Mouse (Mus musculus) testis, adult 2 months (tissue): ENCODE measurements around the gene Rap1gap. TPM values are rescaled to one million over a fixed set of nuclear protein-coding genes. Genes with fewer than 3 reads are reported as not detected.
A peak's percentile ranks its signal among the peaks of the same experiment; 100 is the strongest.

ENCODE experiments used
- H3K27ac ChIP-seq: fragments of 200-500 bp; 2 replicates; pipeline ENCODE4 v1.5.1; 2012; ENCODE audit warnings: low read depth, low read length; ENCODE audit not compliant: control insufficient read depth, insufficient read depth
- H3K27me3 ChIP-seq: fragments of 200-500 bp; 2 replicates; pipeline ENCODE4 v1.6.1; 2012; ENCODE audit warnings: mild to moderate bottlenecking, low read length, moderate library complexity; ENCODE audit not compliant: control insufficient read depth, insufficient read depth
- H3K36me3 ChIP-seq: fragments of 200-500 bp; 2 replicates; pipeline ENCODE4 v1.6.1; 2012; ENCODE audit warnings: mild to moderate bottlenecking, low read length; ENCODE audit not compliant: control insufficient read depth, insufficient read depth
- H3K4me1 ChIP-seq: fragments of 200-500 bp; 2 replicates; pipeline ENCODE4 v1.6.1; 2012; ENCODE audit warnings: low read length; ENCODE audit not compliant: control insufficient read depth, insufficient read depth
- H3K4me3 ChIP-seq: fragments of 200-500 bp; 2 replicates; pipeline ENCODE4 v1.5.1; 2012; ENCODE audit warnings: low read depth, mild to moderate bottlenecking, low read length, moderate library complexity, mixed read lengths; ENCODE audit not compliant: control insufficient read depth
- CTCF ChIP-seq: fragments of 200-500 bp; IDR thresholded peaks from 2 replicates; pipeline ENCODE4 v1.5.1; 2012; ENCODE audit warnings: low read depth, mild to moderate bottlenecking, inconsistent platforms, low read length, moderate library complexity; ENCODE audit not compliant: control insufficient read depth, insufficient read depth, insufficient replicate concordance
- POLR2A ChIP-seq: fragments of 200-500 bp; IDR thresholded peaks from 2 replicates; pipeline ENCODE4 v1.6.1; 2012; ENCODE audit warnings: low read depth, mild to moderate bottlenecking, inconsistent platforms, low read length, moderate library complexity; ENCODE audit not compliant: control insufficient read depth
- polyA plus RNA-seq: library from polyadenylated mRNA; depleted of rRNA; stranded (reverse); fragments of >200 nt; gene quantifications from 2 replicates; pipeline ENCODE4 v1.2.3, GENCODE M21; 2012

Rap1gap gene
- polyA plus RNA-seq, 1 experiment = 20.8 TPM

- H3K36me3 ChIP-seq = no peaks in the 10 kb centered on the region
- no peak overlapping the region for H3K4me3 ChIP-seq
- TF ChIP-seq CTCF (no peak), POLR2A (no peak)
- no peaks in the 10 kb centered on the region for H3K4me1 ChIP-seq
- H3K27ac ChIP-seq = no peak overlapping the region
- H3K27me3 ChIP-seq = no peaks in the 10 kb centered on the region
These were observed 7.4 kb downstream of the Rap1gap start for GRCm38 (mm10) chr4:137671711-137672500.

- TF ChIP-seq CTCF (no peak), POLR2A (no peak)
- no peaks in the 10 kb centered on the region for H3K27me3 ChIP-seq
- no peaks in the 10 kb centered on the region for H3K4me1 ChIP-seq
- no peaks in the 10 kb centered on the region for H3K36me3 ChIP-seq
- H3K4me3 ChIP-seq = no peak overlapping the region
- no peak overlapping the region for H3K27ac ChIP-seq
These were observed 11.0 kb downstream of the Rap1gap start for GRCm38 (mm10) chr4:137675566-137675965.

GRCm38 (mm10) chr4:137676057-137676456 is 11.5 kb downstream of the Rap1gap start:
- H3K4me3 ChIP-seq = no peak overlapping the region
- no peak for TF ChIP-seq POLR2A
- TF ChIP-seq CTCF = peak; percentile 88; the same call in 1 of the 2 replicates
- H3K4me1 ChIP-seq = peaks cover 2% of the 10 kb centered on the region
- H3K27me3 ChIP-seq = no peaks in the 10 kb centered on the region
- H3K36me3 ChIP-seq = no peaks in the 10 kb centered on the region
- no peak overlapping the region for H3K27ac ChIP-seq

DNA sequence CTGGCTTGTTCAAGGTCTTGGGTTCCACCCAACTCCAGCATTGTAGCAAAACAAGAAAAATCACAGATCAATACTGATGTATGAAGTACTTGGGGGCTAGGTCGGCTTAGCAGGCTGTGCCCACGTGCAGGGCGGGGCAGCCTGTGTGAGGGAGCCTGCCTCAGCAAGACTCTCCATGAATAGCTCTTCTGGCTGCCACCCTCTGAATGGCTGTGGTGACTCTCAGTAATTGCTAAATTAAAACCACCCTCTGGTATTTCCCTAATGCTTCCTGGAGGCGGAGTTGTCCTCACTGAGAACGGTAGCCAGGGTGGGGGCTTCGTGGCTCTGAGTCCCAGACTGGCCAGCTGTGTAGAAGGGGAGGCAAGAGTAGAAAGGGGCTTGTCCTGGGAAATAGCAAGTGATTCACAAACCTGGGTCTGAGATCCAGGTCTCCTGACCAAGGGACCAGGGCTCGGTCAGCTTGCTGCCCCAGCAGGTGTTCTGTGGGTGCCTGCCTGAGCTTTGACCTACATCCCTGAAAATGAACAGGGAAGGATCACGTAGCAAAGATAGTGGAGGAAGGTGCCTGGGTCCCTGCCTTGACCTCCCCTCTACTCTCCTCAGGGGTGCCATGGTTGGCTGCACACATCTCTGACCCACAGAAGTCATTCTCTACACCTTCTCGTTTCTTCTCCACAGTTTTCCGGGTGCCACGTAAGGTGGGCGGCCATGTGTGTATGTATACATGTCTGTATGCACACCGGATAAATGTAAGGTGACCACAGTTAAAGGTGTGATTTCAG is 12.4 kb downstream of the Rap1gap start:
- Histone ChIP-seq H3K27me3 (no peaks in the 10 kb centered on the region), H3K4me3 (no peak overlapping the region), H3K4me1 (peaks cover 9% of the 10 kb centered on the region), H3K36me3 (no peaks in the 10 kb centered on the region), H3K27ac (no peak overlapping the region)
- no peak for TF ChIP-seq CTCF
- TF ChIP-seq POLR2A = no peak

- Histone ChIP-seq H3K27ac (no peak overlapping the region), H3K36me3 (no peaks in the 10 kb centered on the region), H3K4me3 (no peak overlapping the region), H3K4me1 (peaks cover 14% of the 10 kb centered on the region), H3K27me3 (no peaks in the 10 kb centered on the region)
- TF ChIP-seq POLR2A = no peak
- TF ChIP-seq CTCF = no peak
These were observed 13.4 kb downstream of the Rap1gap start for GRCm38 (mm10) chr4:137677906-137678305.

- Histone ChIP-seq H3K4me3 (no peak overlapping the region), H3K4me1 (peaks cover 14% of the 10 kb centered on the region), H3K36me3 (no peaks in the 10 kb centered on the region), H3K27ac (no peak overlapping the region), H3K27me3 (no peaks in the 10 kb centered on the region)
- no peak for TF ChIP-seq POLR2A
- TF ChIP-seq CTCF = no peak
These were observed 14.0 kb downstream of the Rap1gap start for GRCm38 (mm10) chr4:137678568-137678967.

DNA sequence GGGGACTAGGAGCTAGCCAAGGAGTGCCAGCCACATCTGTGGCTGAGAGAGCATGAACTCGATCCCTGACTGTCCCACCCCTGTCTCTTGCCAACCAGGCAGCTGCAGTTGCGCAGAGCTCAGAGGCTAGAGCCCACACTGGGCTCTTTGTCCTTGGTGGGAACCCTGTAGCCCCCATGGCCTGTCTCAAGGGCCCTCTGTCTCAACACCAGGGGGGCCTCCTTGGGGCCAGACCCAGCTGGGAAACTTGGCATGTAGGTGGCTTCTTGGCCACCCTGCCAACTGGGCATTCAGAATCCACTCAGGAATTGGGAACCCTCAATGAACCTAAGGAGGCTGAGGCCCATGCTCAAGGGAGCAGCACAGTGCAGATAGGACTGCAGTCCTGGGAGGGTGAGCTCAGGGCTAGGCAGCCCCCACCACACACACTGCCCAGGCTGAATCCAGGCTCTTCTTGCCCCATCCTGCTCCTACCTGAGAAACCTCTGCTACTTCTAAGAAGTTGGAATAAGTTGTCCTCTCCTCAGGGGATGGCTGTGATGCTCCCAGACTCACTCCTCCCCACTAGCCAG is 15.5 kb downstream of the Rap1gap start:
- Histone ChIP-seq H3K27me3 (no peaks in the 10 kb centered on the region), H3K36me3 (no peaks in the 10 kb centered on the region), H3K4me3 (no peak overlapping the region), H3K4me1 (peaks cover 14% of the 10 kb centered on the region), H3K27ac (no peak overlapping the region)
- TF ChIP-seq CTCF = no peak
- TF ChIP-seq POLR2A = no peak
